Mouse (Mus musculus): Measurements from ENCODE around the gene Bivm. TPM values are rescaled to one million over a fixed set of nuclear protein-coding genes. Genes with fewer than 3 reads are reported as not detected.

The Bivm gene
- polyA plus RNA-seq (2012; rRNA removed) = 1.1 and 3.4 TPM in 2 replicates

DNA sequence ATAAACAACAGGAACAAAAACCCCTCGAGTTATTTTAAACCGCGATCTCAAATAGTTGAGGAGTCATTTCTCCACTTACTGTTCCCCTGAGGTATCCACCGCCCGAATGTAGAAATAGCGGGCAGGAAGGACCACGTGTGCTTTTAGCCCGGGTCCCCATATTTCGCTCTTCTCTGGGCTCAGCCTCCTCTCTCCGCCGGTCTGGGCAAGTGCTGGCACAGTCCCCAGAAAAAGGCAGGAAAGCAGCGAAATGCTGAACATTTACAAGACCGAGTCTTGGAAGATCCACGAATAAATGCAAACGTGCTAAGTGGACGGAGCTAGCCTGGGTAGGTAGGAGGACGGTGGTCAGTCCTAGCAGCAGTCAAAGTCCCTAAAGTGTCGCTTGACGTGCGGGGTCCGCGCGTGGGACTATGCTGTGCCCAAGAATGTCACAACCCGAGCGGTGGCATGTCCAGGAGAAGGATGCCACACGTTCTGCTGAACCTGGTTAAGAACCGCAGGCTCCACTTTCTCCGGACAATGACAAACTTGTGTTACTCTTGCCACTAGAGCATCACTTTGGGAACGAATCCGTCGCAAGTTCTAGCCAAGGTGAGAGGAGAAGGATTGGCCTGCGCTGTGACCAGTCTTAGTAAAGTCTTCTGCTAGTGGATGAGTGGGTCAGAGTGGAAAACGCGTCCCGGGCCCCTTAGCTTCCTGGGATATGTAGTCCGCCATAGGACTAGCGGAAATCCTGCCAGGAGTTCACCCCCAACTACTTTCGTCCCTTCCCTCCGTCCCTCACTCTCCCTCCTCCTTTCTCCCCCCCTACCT lies at the start of gene Bivm, which contains the start of gene Kdelc1:
TSS of gene Bivm (plus strand) at position 719 of the 816 bp plus-strand sequence.
TSS of gene Kdelc1 (minus strand) at position 570 of the 816 bp plus-strand sequence.
- TF ChIP-seq POLR2A (IDR thresholded peaks at IDR 0.05; ENCODE audit: low read depth, low read length) (peak; percentile 8; the same call in 1 of the 2 replicates), CTCF (IDR thresholded peaks at IDR 0.05; ENCODE audit: extremely low read depth, insufficient read length, insufficient replicate concordance, low read depth, low read length) (no peak)
- Histone ChIP-seq H3K4me1 (ENCODE audit: control insufficient read depth, insufficient read depth, insufficient read length, low read length) (no peaks in the 10 kb centered on the region; the same call in 1 of the 2 replicates), H3K36me3 (ENCODE audit: control insufficient read depth, insufficient read depth, low read length) (peaks cover 4% of the 10 kb centered on the region; the same call in 1 of the 2 replicates), H3K27ac (ENCODE audit: insufficient read depth, low read depth, low read length) (peak within 1 kb of the TSS; percentile 93), H3K27me3 (ENCODE audit: control insufficient read depth, insufficient read depth, low read length) (no peaks in the 10 kb centered on the region), H3K4me3 (ENCODE audit: low read depth, low read length) (peak within 1 kb of the TSS; percentile 80)
- under 1% methylated on average over 39 of the region's 39 CpGs for WGBS

DNA sequence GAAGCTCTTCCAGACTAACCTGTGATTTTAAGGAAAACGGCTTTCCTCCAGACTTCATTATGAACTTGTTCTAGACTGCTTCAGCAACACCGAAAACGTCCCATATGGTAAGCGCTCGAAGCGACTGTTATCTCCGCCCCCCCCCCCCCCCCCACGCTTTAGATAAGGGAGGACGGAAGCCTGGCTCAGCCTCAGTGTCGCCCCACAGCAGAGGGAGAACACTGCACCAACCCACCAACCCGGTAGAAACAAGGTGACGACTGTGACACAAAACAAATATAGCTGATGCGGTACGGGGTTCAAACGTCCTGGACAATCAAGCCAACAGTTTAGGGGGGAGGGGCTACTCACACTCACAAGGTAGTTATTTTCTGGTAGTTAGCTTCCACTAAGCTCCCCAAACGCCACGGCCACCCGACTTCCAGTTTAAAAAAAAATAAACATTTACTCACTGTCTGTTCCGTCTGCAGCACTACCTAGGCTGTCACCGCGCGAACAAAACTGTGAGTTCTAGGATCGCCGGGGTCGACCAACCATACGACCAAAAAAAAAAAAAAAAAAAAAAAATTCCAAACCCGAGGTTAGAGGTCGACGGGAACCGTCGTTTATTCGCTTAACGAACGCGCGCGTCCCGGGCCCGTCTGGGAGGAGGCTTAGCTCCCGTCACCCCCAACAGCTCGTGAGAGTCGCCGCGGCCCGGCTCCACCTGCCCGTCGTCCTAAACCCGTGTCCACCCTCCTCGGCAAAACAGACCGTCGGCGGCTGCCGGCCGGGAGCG lies 17.1 kb upstream of the Bivm start:
- no peaks in the 10 kb centered on the region for H3K36me3 ChIP-seq (ENCODE audit: control insufficient read depth, insufficient read depth, low read length)
- TF ChIP-seq CTCF (IDR thresholded peaks at IDR 0.05; ENCODE audit: extremely low read depth, insufficient read length, insufficient replicate concordance, low read depth, low read length) (no peak), POLR2A (IDR thresholded peaks at IDR 0.05; ENCODE audit: low read depth, low read length) (no peak)
- no peaks in the 10 kb centered on the region for H3K27me3 ChIP-seq (ENCODE audit: control insufficient read depth, insufficient read depth, low read length)
- no peaks in the 10 kb centered on the region for H3K4me1 ChIP-seq (ENCODE audit: control insufficient read depth, insufficient read depth, insufficient read length, low read length)
- H3K4me3 ChIP-seq (ENCODE audit: low read depth, low read length) = peak overlapping the region; percentile 93
- peak overlapping the region; percentile 71 for H3K27ac ChIP-seq (ENCODE audit: insufficient read depth, low read depth, low read length)
- under 1% methylated on average over 55 of the region's 55 CpGs for WGBS

DNA sequence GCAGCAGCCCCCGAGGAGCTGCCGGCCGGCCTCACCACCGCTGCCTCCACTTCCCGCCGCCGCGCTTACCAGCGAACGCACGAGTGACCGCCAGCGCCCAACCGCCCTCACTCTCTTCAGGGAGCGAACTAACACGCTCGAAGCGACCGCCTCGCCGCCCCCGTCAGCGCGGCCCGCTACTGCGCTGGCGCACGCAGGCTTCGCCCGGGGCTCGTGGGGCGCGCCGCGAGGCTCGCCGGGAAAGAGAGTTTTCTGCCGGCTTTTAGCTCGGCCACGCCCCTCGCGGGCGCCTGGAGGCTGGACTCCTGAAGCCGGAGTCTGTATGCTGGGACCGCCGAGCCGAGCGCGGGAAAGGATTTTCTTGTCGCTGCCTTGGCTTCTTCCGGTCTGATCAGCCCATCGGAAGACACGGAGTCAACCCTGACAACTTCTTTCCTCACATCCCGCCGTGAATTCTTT lies 16.5 kb upstream of the Bivm start, which contains the start of gene Tex30:
TSS of gene Tex30 (minus strand) at position 183 of the 459 bp plus-strand sequence.
- TF ChIP-seq POLR2A (IDR thresholded peaks at IDR 0.05; ENCODE audit: low read depth, low read length) (peak; percentile 69), CTCF (IDR thresholded peaks at IDR 0.05; ENCODE audit: extremely low read depth, insufficient read length, insufficient replicate concordance, low read depth, low read length) (no peak)
- Histone ChIP-seq H3K4me3 (ENCODE audit: low read depth, low read length) (peak within 1 kb of the TSS; percentile 93), H3K4me1 (ENCODE audit: control insufficient read depth, insufficient read depth, insufficient read length, low read length) (no peaks in the 10 kb centered on the region), H3K36me3 (ENCODE audit: control insufficient read depth, insufficient read depth, low read length) (no peaks in the 10 kb centered on the region), H3K27ac (ENCODE audit: insufficient read depth, low read depth, low read length) (peak within 1 kb of the TSS; percentile 71), H3K27me3 (ENCODE audit: control insufficient read depth, insufficient read depth, low read length) (no peaks in the 10 kb centered on the region)
- WGBS = under 1% methylated on average over 55 of the region's 55 CpGs

DNA sequence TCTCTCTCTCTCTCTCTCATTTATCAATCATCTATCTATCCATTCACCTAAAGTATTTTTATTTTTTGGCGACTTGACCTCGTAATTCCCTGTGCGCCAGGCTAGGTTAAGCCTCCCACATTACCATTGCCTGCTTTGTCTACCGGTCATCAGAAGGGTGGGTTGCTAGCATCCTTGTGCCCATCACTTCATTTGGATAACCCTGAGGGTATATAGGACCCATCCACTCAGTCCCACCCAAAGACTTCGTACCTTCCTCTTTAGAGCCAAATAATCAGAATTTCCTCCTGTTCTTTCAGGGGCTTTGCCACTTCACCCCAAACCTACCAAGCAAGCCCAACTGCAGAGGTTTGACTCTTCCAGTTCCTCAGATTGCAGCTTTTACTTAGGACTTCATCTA lies 15.8 kb upstream of the Bivm start:
- TF ChIP-seq CTCF (IDR thresholded peaks at IDR 0.05; ENCODE audit: extremely low read depth, insufficient read length, insufficient replicate concordance, low read depth, low read length) = no peak
- no peak for TF ChIP-seq POLR2A (IDR thresholded peaks at IDR 0.05; ENCODE audit: low read depth, low read length)
- no peaks in the 10 kb centered on the region for H3K27me3 ChIP-seq (ENCODE audit: control insufficient read depth, insufficient read depth, low read length)
- no peak overlapping the region for H3K27ac ChIP-seq (ENCODE audit: insufficient read depth, low read depth, low read length)
- WGBS = 12% methylated on average over 5 of the region's 5 CpGs
- 0 out of 2 replicates have a peak, but pooled peaks cover 1% of the 10 kb centered on the region for H3K36me3 ChIP-seq (ENCODE audit: control insufficient read depth, insufficient read depth, low read length)
- no peak overlapping the region for H3K4me3 ChIP-seq (ENCODE audit: low read depth, low read length)
- no peaks in the 10 kb centered on the region for H3K4me1 ChIP-seq (ENCODE audit: control insufficient read depth, insufficient read depth, insufficient read length, low read length)

DNA sequence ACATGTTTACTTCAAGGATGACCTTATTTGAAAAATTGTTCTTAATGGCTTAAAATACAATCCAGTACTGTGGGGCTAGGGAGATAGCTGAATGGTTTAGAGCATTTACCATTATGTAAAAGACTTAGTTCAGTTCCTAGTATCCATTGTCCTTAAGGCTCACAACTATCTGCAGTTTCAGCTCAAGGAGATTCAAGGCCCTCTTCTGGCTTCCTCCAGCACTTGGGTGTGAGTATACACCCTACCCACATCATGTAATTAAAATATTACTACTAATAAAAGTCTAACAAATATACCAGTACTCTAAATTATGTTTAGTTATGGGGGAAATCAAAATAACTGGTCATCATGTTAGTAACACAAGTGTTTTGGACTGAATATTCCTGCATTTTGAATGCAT lies 1.2 kb upstream of the Bivm start:
- no peaks in the 10 kb centered on the region; the same call in 1 of the 2 replicates for H3K4me1 ChIP-seq (ENCODE audit: control insufficient read depth, insufficient read depth, insufficient read length, low read length)
- no peak overlapping the region for H3K4me3 ChIP-seq (ENCODE audit: low read depth, low read length)
- no peak overlapping the region for H3K27ac ChIP-seq (ENCODE audit: insufficient read depth, low read depth, low read length)
- H3K36me3 ChIP-seq (ENCODE audit: control insufficient read depth, insufficient read depth, low read length) = peaks cover 6% of the 10 kb centered on the region
- no peak for TF ChIP-seq POLR2A (IDR thresholded peaks at IDR 0.05; ENCODE audit: low read depth, low read length)
- no peak for TF ChIP-seq CTCF (IDR thresholded peaks at IDR 0.05; ENCODE audit: extremely low read depth, insufficient read length, insufficient replicate concordance, low read depth, low read length)
- no peaks in the 10 kb centered on the region for H3K27me3 ChIP-seq (ENCODE audit: control insufficient read depth, insufficient read depth, low read length)

DNA sequence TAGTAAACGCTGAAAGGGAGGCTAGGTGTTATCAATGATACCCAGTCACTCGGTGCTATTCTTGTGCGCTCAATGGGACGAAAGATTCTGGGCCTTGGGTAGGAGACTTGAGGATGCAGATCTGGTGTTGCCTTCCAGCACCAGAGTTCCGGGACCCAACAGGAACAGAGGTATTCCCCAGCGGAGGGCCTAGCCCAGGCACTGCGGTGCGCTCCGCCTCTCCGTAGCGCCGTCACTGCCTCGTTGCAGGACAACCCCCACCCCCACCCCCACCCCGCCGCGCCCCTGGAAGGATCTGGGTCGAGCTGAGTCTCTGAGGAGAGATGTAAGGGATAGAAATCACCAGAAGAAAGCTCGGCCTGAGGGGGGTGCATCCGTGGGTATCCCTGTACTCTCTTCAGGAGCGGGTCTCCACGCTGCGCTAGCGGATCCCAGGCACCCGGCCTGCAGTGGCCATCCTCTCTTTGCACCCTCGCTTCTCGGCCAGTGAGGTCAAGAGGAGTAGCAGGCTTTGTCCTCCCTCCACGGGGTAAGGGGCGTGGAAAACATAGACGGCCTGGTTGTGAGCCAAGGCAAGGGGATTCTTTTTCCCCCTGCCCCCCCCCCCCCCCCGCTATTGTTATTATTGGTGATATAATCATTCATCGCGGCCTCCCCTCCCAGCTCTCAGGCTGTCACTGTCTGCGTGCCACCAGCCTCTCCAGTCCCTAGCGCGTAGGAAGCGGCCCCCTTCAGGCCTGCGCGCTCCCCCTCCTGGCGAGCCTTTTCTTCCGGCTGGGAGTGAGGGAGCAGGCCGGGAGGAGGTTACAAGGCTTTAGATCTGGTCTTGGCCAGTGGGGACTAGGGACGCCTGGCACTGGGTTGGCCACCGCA lies 680 bp downstream of the Bivm start:
- no peak; the same call in 1 of the 2 replicates for TF ChIP-seq POLR2A (IDR thresholded peaks at IDR 0.05; ENCODE audit: low read depth, low read length)
- peak; percentile 32; the same call in 1 of the 2 replicates for TF ChIP-seq CTCF (IDR thresholded peaks at IDR 0.05; ENCODE audit: extremely low read depth, insufficient read length, insufficient replicate concordance, low read depth, low read length)
- H3K4me1 ChIP-seq (ENCODE audit: control insufficient read depth, insufficient read depth, insufficient read length, low read length) = no peaks in the 10 kb centered on the region; the same call in 1 of the 2 replicates
- H3K27me3 ChIP-seq (ENCODE audit: control insufficient read depth, insufficient read depth, low read length) = no peaks in the 10 kb centered on the region
- WGBS = under 1% methylated on average over 43 of the region's 43 CpGs
- H3K27ac ChIP-seq (ENCODE audit: insufficient read depth, low read depth, low read length) = peak overlapping the region; percentile 93
- H3K36me3 ChIP-seq (ENCODE audit: control insufficient read depth, insufficient read depth, low read length) = no peaks in the 10 kb centered on the region
- peak overlapping the region; percentile 80 for H3K4me3 ChIP-seq (ENCODE audit: low read depth, low read length)

All from small intestine, adult 2 months (tissue).